Mouse (Mus musculus) heart, adult 8-10 months (tissue): ENCODE measurements around the gene Gm10277. TPM values are rescaled to one million over a fixed set of nuclear protein-coding genes. Genes with fewer than 3 reads are reported as not detected.

ENCODE experiments used
- DNase-seq: peaks from one replicate; pipeline ENCODE4 v3.0.0; 2022; ENCODE audit warnings: low spot score
- total RNA-seq, 4 experiments: library from RNA; stranded (reverse); gene quantifications; 2 replicates each; pipeline ENCODE4 v1.2.4; 2022

The Gm10277 gene
- total RNA-seq: not detected

GRCm38 (mm10) chr11:77787707-77788106, at the start of gene Gm10277:
Gm10277 (minus strand) TSS chr11:77787747.
- DNase-seq: no peak

DNA sequence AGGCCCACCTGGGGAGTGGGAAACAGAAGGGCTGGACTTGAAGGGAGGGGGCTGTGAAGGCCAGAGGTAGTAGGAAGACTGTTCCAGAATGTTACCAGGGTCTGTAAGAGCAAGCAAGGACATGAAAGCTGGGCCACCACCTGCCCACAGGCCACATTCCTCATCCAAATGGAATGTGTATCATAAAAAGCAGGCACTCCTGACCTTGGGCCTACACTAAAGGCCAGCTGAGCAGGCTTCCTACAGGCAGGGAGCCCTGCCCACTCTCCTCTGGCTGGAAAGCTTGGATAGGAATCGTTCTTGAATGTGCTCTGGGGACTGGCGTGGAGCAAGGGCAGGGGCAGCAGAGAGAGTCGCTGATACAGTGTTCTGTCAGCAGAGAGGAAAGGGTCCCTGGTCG, 49.2 kb upstream of the Gm10277 start:
- no peak for DNase-seq

GRCm38 (mm10) chr11:77836290-77836689, 48.7 kb upstream of the Gm10277 start:
- DNase-seq: no peak

- DNase-seq: no peak
Measured at GRCm38 (mm10) chr11:77835109-77835508, 47.6 kb upstream of the Gm10277 start.

GRCm38 (mm10) chr11:77832541-77832940, 45.0 kb upstream of the Gm10277 start:
- no peak for DNase-seq

GRCm38 (mm10) chr11:77830875-77831274, 43.3 kb upstream of the Gm10277 start:
- no peak for DNase-seq

DNA sequence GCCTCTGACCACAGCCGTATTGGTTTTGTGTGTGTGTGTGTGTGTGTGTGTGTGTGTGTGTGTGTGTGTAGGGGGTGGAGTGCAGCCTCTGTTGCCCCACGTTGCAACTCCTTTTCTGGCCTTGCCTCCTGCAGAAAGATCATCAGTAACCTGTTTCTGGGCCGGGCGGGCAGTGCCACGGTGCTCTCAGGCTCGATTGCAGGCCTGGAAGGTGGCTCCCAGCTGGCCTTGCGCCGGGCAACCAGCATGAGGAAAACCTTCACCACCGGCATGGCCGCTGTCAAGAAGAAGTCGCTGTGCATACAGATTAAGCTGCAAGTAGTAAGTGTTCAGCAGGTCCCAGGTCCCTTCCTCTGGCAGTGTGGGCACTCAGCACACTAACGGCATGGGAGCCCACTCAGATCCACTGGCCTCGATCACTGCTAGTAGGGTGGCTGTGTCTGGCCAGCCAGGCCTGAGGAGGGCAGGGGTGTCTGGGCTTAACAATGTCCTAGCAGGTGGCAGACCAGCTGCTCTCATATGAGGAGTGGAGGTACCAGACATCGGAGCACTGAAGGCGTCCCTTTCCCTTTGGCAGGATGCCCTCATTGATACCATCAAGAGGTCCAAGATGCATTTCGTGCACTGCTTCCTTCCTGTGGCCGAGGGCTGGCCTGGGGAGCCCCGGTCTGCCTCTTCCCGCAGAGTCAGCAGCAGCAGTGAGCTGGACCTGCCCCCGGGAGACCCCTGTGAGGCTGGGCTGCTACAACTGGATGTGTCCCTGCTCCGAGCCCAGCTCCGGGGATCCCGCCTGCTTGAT, 41.7 kb upstream of the Gm10277 start:
- no peak for DNase-seq

- no peak for DNase-seq
Measured at GRCm38 (mm10) chr11:77828163-77828562, 40.6 kb upstream of the Gm10277 start.

- peak; percentile 65 for DNase-seq
Measured at GRCm38 (mm10) chr11:77827241-77827995, 39.9 kb upstream of the Gm10277 start.

DNA sequence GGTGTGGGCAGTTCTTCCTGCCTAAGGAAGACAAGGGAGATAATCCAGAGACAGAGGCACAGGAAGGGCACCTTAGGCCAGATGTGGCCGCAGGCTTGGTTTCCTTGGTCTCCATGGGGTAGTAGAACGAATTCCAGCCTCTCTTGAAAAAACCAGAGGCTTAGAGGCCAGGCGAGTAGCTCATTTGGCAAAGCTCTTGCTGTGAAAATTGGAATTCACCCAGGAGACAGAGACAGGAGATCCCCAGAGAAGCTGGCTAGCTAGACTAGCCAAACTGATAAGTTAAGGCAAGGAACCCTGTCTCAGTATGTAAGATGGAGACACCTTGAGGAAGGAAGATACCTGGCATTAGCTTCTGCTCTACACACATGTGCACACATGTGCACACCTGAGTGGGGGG, 38.8 kb upstream of the Gm10277 start:
- no peak for DNase-seq

DNA sequence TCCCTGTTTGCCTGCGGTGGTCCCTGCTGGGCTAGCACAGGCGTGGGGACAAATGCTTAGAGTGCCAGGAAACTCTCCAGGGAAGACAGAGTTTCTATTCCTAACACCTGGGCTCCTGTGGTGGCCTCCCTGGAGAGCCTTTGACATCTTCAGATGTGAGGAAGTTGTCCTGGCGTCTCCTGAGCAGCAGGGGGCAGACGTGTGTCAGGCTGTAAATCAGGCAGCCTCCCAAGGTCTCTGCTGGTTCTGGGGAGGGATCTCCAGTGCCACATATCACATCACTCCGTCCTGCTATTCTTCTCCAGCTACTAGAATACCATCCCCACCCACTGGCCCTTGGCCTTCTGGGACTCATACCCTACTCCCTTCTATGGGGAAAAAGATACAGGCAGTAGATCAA, 38.3 kb upstream of the Gm10277 start:
- DNase-seq: peak; percentile 58

DNA sequence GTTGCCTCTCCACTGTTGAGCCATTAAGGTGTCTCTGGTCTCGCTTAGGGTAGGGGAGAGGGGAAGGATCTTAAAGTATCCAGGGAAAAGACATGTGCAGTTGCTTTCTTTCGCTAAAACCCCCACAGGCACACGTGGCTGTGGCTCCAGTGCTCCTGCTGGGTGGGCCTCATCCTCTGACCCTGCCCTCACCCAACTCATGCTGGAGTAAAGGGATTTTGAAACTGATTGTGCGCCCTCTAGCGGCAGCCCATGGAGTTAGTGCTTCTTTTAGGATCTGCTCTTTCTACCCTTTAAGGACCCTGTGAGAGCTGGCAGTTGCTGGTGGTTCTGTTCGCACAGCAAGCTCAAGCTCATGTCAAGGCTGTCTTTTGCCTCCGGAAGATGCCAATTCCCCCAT, 35.2 kb upstream of the Gm10277 start:
- no peak for DNase-seq

DNA sequence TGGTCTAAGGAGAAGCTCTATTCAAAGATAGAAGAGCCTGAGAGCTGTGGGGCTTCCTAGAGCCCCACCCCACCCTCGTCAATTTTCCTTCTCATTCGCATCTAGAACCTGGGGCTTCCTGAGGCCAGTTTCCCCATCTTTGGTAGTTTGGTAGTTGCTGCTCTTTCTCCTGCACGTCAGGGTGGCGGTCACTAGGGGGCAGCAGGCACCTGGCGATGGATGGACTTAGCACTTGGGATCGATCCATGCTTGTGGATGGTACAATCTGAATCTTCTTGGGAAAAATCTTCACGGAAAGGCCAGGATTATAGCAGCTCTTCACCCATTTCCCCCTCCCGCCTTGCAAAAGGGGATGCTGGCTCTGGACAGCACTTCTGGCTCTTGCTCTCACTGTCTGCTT, 34.1 kb upstream of the Gm10277 start:
- no peak for DNase-seq

- peak; percentile 77 for DNase-seq
Measured at GRCm38 (mm10) chr11:77816003-77816402, 28.5 kb upstream of the Gm10277 start.

GRCm38 (mm10) chr11:77813969-77814368, 26.4 kb upstream of the Gm10277 start:
- no peak for DNase-seq

- no peak for DNase-seq
Measured at GRCm38 (mm10) chr11:77810018-77810417, 22.5 kb upstream of the Gm10277 start.

DNA sequence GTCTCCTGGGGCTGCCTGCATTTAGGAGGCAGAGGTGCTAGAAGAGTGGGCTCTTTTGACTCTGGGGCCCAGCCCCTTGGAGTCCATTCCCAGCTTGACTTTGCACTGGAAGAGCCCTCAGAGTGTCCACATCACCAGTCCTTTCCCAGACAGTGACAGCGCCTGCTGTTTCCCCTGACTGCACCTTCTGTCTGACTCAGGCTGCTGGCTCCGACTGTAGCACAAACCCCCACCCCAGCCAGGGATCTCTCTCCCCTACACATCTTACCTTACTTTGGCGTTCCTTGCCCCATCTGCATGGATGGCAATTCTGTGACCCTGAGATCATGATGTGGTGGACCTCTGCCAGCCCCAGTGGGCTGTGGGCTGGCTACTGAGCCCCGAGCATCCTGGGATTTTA, 21.7 kb upstream of the Gm10277 start:
- DNase-seq: no peak

- no peak for DNase-seq
Measured at GRCm38 (mm10) chr11:77808051-77808465, 20.5 kb upstream of the Gm10277 start.

DNA sequence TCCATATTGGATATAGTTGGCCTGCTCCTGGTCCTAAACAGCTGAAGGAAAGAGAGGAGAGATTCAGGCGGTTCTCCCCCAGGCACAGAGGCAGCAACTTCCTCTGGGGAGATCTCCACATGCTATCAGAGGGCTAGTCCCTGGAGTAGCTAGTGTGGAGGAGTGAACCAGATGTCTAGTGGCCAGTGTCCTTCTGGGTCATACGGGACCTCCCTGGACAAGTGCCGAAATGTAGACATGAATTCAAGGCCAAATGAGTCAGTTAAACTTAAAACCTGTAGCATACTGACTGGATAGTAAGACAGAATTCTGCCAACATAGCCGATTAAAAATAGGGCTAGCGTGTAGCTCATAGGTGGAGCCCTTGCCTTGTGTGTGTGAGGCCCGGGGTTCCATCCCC, 19.3 kb upstream of the Gm10277 start:
- DNase-seq: no peak

GRCm38 (mm10) chr11:77806218-77806617, 18.7 kb upstream of the Gm10277 start:
- DNase-seq: no peak

GRCm38 (mm10) chr11:77802341-77802865, 14.9 kb upstream of the Gm10277 start:
- no peak for DNase-seq

DNA sequence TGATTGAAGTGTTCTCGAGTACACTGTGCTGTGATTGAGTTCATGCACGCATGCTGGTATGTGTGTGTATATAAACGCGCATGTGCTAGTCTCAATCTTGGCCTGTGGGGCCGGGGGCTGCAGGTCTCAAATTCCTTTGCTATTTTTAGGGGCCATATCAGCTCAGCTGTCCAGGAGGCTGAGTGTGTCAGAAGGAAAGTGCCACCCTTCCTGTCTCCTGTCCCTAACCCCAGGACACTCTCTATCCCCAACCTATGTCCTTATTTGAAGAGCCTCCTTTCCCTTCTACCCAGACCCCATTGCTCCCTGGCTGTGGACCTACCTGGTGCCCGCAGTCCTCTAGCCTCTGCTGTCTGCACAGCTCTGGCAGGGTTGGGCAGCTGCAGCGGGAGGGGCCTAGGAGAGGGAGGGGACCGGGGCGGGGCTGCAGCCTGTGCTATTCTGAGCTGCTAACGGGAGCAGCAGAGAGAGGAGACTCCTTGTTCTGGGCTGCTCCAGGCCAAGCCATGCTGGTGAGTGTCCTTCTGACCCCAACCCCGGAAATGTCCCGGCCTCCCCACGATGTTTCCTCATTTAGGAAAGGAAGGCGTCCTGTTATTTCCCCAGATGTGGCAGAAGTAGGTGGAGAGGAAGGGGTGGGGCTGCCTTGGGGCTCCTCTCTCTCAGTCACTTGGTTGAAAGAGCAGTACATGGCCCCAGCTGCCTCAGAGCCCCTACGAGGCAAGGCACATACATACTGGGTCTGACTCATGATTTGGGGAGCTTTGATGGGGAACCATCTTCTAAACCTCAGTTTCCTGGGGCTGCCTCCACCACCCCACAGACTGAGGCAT, 13.5 kb upstream of the Gm10277 start:
- DNase-seq: peak; percentile 91
